Mouse (Mus musculus) naive thymus-derived CD4-positive, alpha-beta T cell, adult 2 months (primary cell): ENCODE results near the gene Nr3c2.

Experiments
- DNase-seq: peaks from one replicate; pipeline ENCODE4 v3.0.0-alpha.2; 2011; ENCODE audit warnings: low read depth

Nr3c2 gene

GRCm38 (mm10) chr8:77251134-77251533 lies 351.9 kb downstream of the Nr3c2 start:
- no peak for DNase-seq

GRCm38 (mm10) chr8:77254466-77254865 lies 355.2 kb downstream of the Nr3c2 start:
- DNase-seq = no peak

- DNase-seq = no peak
These were observed 357.3 kb downstream of the Nr3c2 start for GRCm38 (mm10) chr8:77256450-77257084.

- no peak for DNase-seq
These were observed 357.8 kb downstream of the Nr3c2 start for GRCm38 (mm10) chr8:77257085-77257451.

- no peak for DNase-seq
These were observed 362.0 kb downstream of the Nr3c2 start for GRCm38 (mm10) chr8:77261215-77261614.

GRCm38 (mm10) chr8:77262216-77263009 lies 363.2 kb downstream of the Nr3c2 start:
- DNase-seq = no peak

GRCm38 (mm10) chr8:77267941-77268405 lies 368.7 kb downstream of the Nr3c2 start:
- DNase-seq = no peak

- DNase-seq = no peak
These were observed 372.9 kb downstream of the Nr3c2 start for GRCm38 (mm10) chr8:77272136-77272535.

- DNase-seq = no peak
These were observed 376.3 kb downstream of the Nr3c2 start for GRCm38 (mm10) chr8:77275571-77275970.

- DNase-seq = no peak
These were observed 377.6 kb downstream of the Nr3c2 start for GRCm38 (mm10) chr8:77276827-77277226.

- DNase-seq = no peak
These were observed 379.0 kb downstream of the Nr3c2 start for GRCm38 (mm10) chr8:77278246-77278645.

GRCm38 (mm10) chr8:77279977-77280376 lies 380.7 kb downstream of the Nr3c2 start:
- no peak for DNase-seq

GRCm38 (mm10) chr8:77282605-77283236 lies 383.5 kb downstream of the Nr3c2 start:
- peak; percentile 12 for DNase-seq

GRCm38 (mm10) chr8:77284473-77284872 lies 385.2 kb downstream of the Nr3c2 start:
- DNase-seq = no peak

GRCm38 (mm10) chr8:77288065-77288464 lies 388.8 kb downstream of the Nr3c2 start:
- DNase-seq = no peak

- no peak for DNase-seq
These were observed 389.2 kb downstream of the Nr3c2 start for GRCm38 (mm10) chr8:77288492-77288891.

GRCm38 (mm10) chr8:77292120-77292519 lies 392.9 kb downstream of the Nr3c2 start:
- peak; percentile 9 for DNase-seq

GRCm38 (mm10) chr8:77292649-77293048 lies 393.4 kb downstream of the Nr3c2 start:
- DNase-seq = peak; percentile 38

GRCm38 (mm10) chr8:77294599-77294998 lies 395.4 kb downstream of the Nr3c2 start:
- no peak for DNase-seq
